Mouse (Mus musculus) heart, postnatal 14 days (tissue): ENCODE data around the gene Ifit1bl2. TPM values are rescaled to one million over a fixed set of nuclear protein-coding genes. Genes with fewer than 3 reads are reported as not detected.
"Not testable (repeated sequence)": the region's sequence is repeated elsewhere in the genome, so short reads cannot be mapped to it uniquely, and the experiment has no call there.

ENCODE experiments used
- DNase-seq, 2 experiments: peaks; one replicate each; pipeline ENCODE4 v3.0.0; 2021 to 2022
- intact Hi-C: fragments of 180-260 bp; cut with DNase I; formaldehyde crosslinking; loops from one replicate; pipeline ENCODE4 v1.15.1; 2025
- total RNA-seq, 2 experiments: library from RNA; stranded (reverse); gene quantifications; 2 replicates each; pipeline ENCODE4 v1.2.3; 2021

Gene Ifit1bl2
- total RNA-seq, 2 experiments from 2014 or later = 0.53 to 0.59 TPM

DNA sequence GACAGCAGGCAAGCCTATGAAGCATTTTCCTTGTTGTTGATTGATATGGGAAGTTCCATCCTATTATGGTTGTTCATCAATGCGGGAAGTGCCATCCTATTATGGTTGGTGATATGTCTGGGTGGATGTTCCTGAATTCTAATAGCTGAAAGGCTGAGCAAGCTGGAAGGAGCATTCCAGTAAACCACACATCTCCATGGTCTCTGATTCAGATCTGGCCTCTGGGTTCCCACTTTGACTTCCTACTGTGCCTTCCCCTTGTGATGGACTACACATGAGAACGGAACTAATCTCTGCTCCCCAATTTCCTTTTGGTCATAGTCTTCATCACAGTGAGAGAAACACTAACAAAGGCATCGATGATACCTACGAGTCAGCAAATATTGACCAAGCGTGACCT, 19.7 kb downstream of the Ifit1bl2 start:
- intact Hi-C loops = no loop called here
- no peak for DNase-seq

DNA sequence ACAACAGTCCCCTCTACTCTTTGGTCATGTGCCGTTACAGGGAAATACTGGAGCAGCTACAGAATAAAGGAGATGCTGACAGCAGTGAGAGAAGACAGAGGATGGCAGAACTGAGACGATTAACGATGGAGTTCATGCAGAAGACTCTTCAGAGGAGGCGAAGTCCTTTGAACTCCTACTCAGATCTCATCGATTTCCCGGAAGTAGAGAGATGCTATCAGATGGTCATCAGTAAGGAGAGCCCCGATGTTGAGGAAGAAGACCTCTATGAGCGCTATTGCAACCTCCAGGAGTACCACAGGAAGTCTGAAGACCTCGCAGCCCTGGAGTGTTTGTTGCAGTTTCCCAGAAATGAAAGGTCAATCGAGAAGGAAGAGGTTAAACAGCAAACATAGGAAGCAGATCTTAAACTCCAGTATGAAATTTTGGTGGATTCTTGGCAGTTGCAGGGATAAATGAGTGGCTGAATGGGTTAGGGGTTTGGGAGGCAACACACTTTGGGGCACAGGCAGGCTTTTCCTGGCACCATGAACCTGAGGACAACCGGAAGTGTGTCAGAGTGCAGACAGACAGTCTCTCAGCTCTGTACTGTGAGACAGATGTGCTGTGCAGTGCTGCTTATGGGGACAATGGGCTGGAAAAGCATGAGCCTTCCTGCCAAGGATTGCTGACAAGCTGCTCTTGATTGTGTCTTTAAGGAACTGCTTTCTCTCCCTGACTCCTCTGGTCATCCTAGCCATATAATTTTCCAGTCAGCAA, 28.1 kb downstream of the Ifit1bl2 start:
- intact Hi-C loops, DNase-seq: not testable (repeated sequence)

DNA sequence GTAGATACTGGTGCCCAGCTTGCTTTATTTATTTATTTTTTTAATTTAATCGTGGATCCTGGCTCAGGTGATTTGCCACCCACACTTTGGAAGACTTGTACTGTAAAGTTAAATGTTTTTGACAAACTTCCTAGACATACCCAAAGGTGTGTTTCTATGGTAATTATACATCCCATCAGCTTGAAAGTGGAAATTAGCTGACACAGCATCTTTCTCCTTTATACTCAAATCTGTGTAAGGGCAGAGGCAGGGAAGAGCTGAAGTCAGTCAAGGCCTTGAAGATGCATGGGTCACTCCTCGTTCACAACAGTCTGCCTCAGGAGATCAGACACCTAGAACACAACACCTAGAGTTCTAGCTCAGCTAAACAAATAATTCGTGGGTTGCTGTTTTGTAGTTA, 30.4 kb downstream of the Ifit1bl2 start:
- DNase-seq, intact Hi-C loops: not testable (repeated sequence)

DNA sequence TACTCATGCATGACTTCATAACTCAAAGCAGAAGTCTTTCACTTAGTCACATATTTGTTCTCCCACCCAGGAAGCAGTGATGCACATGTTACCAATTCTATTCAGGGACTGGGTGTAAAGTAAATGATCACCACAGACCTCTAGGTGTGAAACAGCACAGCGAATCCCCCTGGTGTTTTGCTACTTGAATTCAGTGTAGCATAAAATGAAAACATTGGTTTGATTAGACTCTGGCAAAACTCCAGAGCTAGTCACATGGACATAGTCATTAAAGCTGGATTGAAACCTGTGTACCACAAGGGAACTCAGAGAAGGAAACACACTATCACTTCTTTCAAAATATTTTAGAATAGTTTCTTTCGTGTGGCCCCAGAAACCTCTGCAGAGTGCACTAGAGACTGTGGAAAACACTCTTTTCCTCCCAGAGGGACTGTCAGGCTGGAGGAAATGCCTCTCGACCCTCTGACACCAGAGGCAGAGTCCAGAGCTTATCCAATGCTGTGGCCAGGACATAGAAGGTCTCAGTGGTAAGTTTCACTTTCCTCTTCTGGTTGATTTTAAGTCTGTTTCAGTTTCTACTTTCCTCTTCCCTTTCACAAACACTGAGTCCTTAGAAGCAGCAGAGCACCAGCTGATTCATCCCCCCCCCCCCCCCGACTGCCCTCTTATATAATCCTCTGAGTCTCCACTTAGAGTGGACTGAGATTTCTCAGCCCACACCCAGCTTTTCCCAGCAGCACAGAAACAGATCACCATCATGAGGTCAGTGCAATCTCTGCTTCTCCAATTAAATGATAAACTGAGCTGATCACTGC, 33.1 kb downstream of the Ifit1bl2 start, which contains the start of gene Ifit3b:
TSS of gene Ifit3b (plus strand) at position 734 of the 815 bp plus-strand sequence.
- intact Hi-C loops = loop anchor here (2.0 kb wide), 1 partner anchor 19 kb away; no protein-coding TSS in a partner anchor

DNA sequence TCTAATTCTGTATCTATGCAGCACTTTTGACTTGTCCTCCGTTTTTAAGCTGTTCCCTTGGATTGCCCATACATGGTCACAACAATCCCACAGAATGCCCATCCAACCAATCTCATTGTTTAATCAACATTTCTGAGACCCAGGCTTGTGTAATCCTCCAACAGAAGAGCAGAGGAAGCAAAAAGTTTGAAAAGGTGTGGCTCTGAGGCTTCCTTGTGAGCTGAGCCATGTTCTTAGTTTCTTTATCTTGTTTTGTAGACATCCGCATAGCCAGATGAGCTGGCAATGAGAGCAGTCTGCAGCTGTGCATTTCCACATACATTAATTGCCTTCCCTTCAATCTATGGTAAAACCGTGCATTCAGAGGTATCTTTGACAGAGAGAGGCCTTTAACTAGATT, 35.1 kb downstream of the Ifit1bl2 start:
- intact Hi-C loops = no loop called here
- DNase-seq = no peak

More for the DNA sequence above, 33.1 kb downstream of the Ifit1bl2 start, which contains the start of gene Ifit3b:
- DNase-seq = peak; percentile 27 to 28

DNA sequence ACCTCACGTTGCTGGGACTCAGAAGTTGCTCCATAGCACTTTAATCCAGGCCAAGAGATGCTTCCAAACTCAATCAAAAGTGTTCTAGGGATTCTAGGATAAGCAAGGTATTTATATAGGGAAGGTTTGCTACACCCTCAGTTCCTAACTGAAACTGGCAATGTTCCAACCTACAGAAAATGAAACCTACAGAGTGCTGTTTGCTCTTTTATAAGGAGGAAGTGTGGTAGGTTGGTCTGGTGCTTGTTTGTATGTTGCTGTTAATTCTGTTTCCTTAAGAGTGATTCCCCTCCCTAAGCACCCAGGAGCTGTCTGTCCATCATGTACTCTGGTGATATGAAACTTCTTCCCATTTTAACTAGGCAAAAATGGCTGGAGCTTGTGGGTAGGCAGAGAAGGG, 38.7 kb downstream of the Ifit1bl2 start, which contains the start of gene Ifit1bl1:
TSS of gene Ifit1bl1 (minus strand) at position 69 of the 400 bp plus-strand sequence.
- intact Hi-C loops, DNase-seq: not testable (repeated sequence)

DNA sequence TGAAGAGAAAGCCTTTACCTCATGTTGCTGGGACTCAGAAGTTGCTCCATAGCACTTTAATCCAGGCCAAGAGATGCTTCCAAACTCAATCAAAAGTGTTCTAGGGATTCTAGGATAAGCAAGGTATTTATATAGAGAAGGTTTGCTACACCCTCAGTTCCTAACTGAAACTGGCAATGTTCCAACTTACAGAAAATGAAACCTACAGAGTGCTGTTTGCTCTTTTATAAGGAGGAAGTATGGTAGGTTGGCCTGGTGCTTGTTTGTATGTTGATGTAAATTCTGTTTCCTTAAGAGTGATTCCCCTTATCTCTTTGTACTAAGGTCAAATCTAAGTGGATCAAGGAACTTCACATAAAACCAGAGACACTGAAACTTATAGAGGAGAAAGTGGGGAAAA, 41.3 kb downstream of the Ifit1bl2 start:
- DNase-seq, intact Hi-C loops: not testable (repeated sequence)

DNA sequence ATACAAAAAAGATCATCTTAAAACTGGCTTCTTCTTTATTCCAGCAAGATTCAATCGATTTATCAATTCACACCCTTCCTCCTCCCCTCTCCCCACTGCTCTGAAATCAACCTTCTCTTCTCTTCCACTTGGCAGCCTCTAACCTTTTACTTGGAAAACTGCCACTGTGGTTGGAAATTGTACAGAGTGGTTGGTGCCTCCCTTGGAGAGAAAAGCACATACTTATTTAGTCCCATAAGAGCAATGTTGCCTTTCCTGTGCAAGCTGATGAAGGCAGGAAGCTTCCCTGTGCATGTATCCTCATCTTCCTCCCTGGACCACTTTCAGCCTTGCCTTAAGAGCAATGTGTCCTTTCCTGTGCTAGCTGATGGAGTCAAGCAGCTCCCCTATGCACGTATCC, 42.2 kb downstream of the Ifit1bl2 start:
- peak; percentile 36 to 76 for DNase-seq
- intact Hi-C loops = no loop called here

DNA sequence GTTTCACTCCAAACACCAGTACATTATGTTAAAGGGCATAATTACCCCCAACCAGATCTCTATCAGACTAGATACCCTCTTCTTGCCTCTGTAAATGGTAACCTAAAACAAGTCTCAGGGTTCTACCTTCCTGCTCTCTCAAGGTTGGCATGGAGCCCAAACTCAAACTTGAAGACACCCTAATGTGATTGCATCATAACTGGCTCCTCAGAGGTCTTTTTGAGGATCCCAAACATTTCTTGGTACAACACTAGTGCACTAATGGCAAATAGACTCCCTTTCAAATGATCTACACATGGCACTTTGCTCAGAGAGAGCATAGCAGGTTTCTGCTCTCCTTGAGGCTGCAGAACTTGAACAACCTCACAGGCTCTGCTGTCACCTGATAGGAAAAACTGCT, 43.7 kb downstream of the Ifit1bl2 start:
- intact Hi-C loops = no loop called here
- DNase-seq = no peak

DNA sequence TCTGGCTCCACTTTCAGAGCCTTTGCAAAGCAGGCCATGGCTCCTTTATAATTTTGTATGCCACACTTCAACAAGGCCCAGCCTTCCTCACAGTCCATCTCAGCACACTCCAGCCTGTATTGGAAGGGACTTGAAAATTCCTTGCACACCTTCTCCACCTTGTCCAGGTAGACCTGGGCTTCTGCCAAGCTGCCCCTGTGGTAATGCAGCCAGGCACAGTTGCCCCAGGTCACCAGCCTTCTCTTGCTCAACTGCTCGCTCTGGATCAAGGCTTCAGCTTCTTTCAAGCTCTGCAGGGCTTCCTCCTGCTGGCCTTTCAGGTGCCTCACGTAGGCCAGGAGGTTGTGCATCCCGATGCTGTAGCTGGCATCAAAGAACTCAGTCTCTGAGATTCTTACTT, 46.0 kb downstream of the Ifit1bl2 start:
- intact Hi-C loops = not testable (repeated sequence)

DNA sequence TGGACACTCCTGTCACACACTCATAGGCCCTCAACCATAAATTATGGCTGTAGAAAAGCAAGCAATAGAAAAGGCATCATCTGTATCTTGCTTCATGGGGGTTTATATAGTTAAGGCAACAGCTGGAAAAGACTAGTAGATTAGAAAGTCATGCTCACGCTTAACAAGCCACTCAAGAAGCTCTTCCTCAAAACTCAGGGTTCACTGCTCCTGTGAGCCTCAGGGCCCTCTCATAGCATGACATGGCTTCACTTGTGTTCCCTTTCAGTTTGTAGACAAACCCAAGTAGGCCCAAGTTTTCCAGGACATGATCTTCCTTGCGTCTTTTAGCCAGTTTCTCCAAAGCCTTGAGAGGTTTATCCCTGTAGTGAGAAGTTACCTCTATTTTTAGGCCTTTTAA, 47.1 kb downstream of the Ifit1bl2 start:
- intact Hi-C loops = no loop called here
- no peak for DNase-seq

More for the DNA sequence above, 46.0 kb downstream of the Ifit1bl2 start:
- not testable (repeated sequence) for DNase-seq

DNA sequence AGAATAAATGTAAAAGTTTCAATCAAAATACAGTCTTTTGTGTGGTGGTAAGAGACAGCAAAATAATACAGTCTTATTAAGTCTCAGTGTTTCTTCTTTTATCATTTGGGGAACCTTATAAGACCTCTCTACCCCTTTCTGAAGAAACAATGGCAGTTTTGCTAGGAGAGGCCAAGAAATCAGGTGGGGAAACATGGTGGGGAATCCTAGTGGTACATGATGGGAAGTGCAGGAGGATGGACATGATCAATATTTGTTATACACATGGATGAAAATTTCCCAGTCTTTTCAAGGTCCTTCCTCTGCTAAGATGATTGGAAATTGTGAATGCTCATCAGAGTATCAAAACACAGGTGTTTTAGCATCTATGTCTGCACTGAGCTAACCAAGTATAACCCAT, 51.6 kb downstream of the Ifit1bl2 start:
- intact Hi-C loops = loop anchor here (2.0 kb wide), 1 partner anchor 18 kb away; the partner anchor contains the start of gene Ifit3b
- no peak for DNase-seq

DNA sequence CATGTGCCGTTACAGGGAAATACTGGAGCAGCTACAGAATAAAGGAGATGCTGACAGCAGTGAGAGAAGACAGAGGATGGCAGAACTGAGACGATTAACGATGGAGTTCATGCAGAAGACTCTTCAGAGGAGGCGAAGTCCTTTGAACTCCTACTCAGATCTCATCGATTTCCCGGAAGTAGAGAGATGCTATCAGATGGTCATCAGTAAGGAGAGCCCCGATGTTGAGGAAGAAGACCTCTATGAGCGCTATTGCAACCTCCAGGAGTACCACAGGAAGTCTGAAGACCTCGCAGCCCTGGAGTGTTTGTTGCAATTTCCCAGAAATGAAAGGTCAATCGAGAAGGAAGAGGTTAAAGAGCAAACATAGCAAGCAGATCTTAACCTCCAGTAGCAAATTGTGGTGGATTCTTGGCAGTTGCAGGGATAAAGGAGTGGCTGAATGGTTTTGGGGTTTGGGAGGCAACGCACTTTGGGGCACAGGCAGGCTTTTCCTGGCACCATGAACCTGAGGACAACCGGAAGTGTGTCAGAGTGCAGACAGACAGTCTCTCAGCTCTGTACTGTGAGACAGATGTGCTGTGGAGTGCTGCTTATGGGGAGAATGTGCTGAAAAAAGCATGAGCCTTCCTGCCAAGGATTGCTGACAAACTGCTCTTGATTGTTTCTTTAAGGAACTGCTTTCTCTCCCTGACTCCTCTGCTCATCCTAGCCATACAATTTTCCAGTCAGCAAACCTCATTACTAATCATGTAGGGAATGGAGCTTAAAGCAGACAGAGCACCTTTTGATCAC, 52.4 kb downstream of the Ifit1bl2 start:
- not testable (repeated sequence) for DNase-seq
- intact Hi-C loops = loop anchor here (2.0 kb wide), 1 partner anchor 19 kb away; the partner anchor contains the start of gene Ifit3b

DNA sequence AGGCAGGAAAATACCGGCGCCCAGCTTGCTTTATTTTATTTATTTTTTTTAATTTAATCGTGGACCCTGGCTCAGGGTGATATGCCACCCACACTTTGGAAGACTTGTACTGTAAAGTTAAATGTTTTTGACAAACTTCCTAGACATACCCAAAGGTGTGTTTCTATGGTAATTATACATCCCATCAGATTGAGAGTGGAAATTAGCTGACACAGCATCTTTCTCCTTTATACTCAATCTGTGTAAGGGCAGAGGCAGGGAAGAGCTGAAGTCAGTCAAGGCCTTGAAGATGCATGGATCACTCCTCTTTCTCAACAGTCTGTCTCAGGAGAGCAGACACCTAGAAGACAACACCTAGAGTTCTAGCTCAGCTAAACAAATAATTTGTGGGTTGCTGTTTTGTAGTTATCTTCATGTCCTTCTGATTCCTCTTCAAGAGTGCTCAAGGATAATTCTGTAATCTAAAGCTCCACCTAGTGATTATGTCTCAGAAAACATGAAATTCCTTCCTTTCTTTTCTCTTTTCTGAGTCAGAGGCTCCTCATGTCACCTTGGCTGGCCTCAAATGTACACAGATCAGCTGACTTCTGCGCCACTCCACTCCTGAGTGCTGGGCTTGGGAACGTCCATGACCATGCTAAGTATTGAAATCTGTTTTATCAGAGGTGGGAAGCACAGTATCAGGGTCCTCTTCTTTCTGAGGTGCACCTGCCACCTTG, 54.6 kb downstream of the Ifit1bl2 start:
- DNase-seq, intact Hi-C loops: not testable (repeated sequence)

DNA sequence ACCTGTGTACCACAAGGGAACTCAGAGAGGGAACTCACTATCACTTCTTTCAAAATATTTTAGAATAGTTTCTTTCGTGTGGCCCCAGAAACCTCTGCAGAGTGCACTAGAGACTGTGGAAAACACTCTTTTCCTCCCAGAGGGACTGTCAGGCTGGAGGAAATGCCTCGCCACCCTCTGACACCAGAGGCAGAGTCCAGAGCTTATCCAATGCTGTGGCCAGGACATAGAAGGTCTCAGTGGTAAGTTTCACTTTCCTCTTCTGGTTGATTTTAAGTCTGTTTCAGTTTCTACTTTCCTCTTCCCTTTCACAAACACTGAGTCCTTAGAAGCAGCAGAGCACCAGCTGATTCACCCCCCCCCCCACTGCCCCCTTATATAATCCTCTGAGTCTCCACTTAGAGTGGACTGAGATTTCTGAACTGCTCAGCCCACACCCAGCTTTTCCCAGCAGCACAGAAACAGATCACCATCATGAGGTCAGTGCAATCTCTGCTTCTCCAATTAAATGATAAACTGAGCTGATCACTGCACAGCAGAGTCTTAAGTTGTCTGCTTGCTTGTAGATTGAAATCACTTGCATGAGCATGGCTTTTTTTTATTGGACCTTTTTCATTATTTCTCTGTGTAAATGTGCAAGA, 57.3 kb downstream of the Ifit1bl2 start, which contains the start of gene Ifit3:
TSS of gene Ifit3 (plus strand) at position 406 of the 641 bp plus-strand sequence.
- intact Hi-C loops = not testable (repeated sequence)
- peak in 1 of 2 experiments; percentile 18 for DNase-seq

DNA sequence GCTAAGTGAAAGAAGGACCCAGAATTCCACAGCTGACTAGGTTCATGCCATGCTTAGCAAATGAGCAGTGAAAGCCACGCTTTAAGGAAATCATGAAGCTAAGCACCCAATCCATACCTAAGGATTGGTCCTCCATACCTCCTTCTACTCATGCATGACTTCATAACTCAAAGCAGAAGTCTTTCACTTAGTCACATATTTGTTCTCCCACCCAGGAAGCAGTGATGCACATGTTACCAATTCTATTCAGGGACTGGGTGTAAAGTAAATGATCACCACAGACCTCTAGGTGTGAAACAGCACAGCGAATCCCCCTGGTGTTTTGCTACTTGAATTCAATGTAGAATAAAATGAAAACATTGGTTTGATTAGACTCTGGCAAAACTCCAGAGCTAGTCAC, 57.8 kb downstream of the Ifit1bl2 start:
- intact Hi-C loops = loop anchor here (1.0 kb wide), 1 partner anchor 24 kb away; no protein-coding TSS in a partner anchor
- not testable (repeated sequence) for DNase-seq

DNA sequence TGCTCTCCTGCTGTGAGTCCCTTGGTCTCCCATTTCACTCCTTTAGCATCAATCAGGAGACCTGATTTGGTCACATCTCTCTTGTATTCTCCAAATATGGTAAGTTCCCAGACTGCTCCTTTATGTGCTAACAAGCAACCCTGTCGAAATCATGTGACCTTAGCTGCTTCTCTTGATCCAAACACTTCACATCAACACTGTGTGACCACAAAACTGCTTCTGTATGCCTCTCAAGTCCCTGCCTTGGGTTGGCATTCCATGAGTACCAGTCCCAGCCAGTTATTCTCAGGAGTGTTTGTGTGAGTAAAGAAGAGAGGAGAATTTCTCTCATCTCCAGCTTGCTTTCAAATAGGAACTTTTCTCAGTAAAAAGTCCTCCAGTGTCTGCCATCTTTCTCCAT, 63.4 kb downstream of the Ifit1bl2 start:
- intact Hi-C loops = no loop called here
- DNase-seq = no peak

DNA sequence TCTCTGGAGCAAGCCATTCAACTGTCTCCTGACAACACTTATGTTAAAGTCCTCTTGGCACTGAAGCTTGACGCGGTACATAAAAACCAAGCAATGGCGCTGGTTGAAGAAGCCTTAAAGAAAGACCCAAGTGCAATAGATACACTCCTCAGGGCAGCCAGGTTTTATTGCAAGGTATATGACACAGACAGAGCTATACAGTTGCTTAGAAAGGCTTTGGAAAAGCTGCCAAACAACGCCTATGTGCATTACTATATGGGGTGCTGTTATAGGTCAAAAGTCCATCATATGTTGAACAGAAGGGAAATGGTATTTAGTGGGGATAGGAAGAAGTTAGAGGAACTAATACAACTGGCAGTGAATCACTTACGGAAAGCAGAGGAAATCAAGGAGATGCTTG, 66.9 kb downstream of the Ifit1bl2 start:
- intact Hi-C loops = no loop called here

DNA sequence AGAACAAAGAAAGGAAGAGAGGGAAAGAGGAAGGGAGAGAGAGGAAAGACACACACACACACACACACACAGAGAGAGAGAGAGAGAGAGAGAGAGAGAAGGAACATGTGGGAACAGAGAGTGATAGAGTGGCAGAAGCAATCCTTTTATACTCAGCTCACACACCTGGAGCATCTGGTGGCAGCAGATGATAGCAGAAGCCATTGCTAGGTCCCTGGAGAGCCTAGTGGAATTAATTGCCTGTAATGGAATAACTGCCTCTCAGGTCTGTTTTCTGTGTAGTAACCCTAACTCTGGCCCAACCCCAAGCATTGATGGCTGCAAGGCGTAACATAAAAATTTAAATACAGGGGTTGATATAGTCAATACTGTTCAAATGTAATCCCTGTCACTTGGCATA, 69.5 kb downstream of the Ifit1bl2 start:
- intact Hi-C loops = no loop called here
- no peak for DNase-seq

More for the DNA sequence above, 66.9 kb downstream of the Ifit1bl2 start:
- no peak for DNase-seq
